Mouse (Mus musculus) midbrain, postnatal 0 days (tissue): ENCODE data around the gene Spin2f. TPM values are rescaled to one million over a fixed set of nuclear protein-coding genes. Genes with fewer than 3 reads are reported as not detected.
"Not testable (repeated sequence)": the region's sequence is repeated elsewhere in the genome, so short reads cannot be mapped to it uniquely, and the experiment has no call there.

Experiments
- ATAC-seq: fragments of 200-750 bp; cut with Nextera tagmentation; 2 replicates; pipeline ENCODE4 v1.8.0; 2017; ENCODE audit warnings: moderate number of reproducible peaks, mild to moderate bottlenecking, moderate TSS enrichment, moderate library complexity; ENCODE audit not compliant: low FRiP score
- DNase-seq: peaks from one replicate; pipeline ENCODE4 v3.0.0-alpha.2; 2015; ENCODE audit warnings: low spot score
- H3K27ac ChIP-seq: fragments of 300-500 bp; sonication (generic); 2 replicates; pipeline ENCODE4 v1.5.1; 2014; ENCODE audit warnings: low read depth, mild to moderate bottlenecking, low read length, mixed read lengths
- H3K27me3 ChIP-seq: fragments of 300-500 bp; sonication (generic); 2 replicates; pipeline ENCODE4 v1.6.1; 2014; ENCODE audit warnings: low read length, control low read depth, mixed read lengths; ENCODE audit not compliant: insufficient read depth
- H3K36me3 ChIP-seq: fragments of 300-500 bp; sonication (generic); 2 replicates; pipeline ENCODE4 v1.6.1; 2014; ENCODE audit warnings: low read length, control low read depth, mixed read lengths; ENCODE audit not compliant: insufficient read depth
- H3K4me1 ChIP-seq: fragments of 300-500 bp; sonication (generic); 2 replicates; pipeline ENCODE4 v1.6.1; 2014; ENCODE audit warnings: mild to moderate bottlenecking, control low read depth, antibody characterized with exemption, low read length, mixed read lengths; ENCODE audit not compliant: insufficient read depth
- H3K4me2 ChIP-seq: fragments of 300-500 bp; sonication (generic); 2 replicates; pipeline ENCODE4 v1.6.1; 2014; ENCODE audit warnings: low read depth, mild to moderate bottlenecking, low read length, mixed read lengths; ENCODE audit not compliant: poor library complexity, severe bottlenecking
- H3K4me3 ChIP-seq: fragments of 300-500 bp; sonication (generic); 2 replicates; pipeline ENCODE4 v1.5.1; 2014; ENCODE audit warnings: low read depth, mild to moderate bottlenecking, low read length, moderate library complexity
- H3K9ac ChIP-seq: fragments of 300-500 bp; sonication (generic); replicated peaks from 2 replicates; pipeline ENCODE4 v1.6.1; 2014; ENCODE audit warnings: mild to moderate bottlenecking, low read length, moderate library complexity, mixed read lengths; ENCODE audit not compliant: poor library complexity, severe bottlenecking
- H3K9me3 ChIP-seq: fragments of 300-500 bp; sonication (generic); 2 replicates; pipeline ENCODE4 v1.6.1; 2016; ENCODE audit warnings: low read length, control low read depth
- WGBS: fragments of 180-500 bp; shearing (Covaris S2); extraction: QIAGEN DNeasy Blood & Tissue Kit; methylation state at CpG from one replicate; pipeline ENCODE4 v1.1.7; 2014; 5-methylcytosine and 5-hydroxymethylcytosine counted together
- polyA plus RNA-seq: library from polyadenylated mRNA; unstranded; fragments of >200 nt; fragmentation: Nextera tagmentation; extraction: Ambion mirVana; gene quantifications from 2 replicates; pipeline ENCODE4 v1.2.1, GENCODE M21; 2015
- total RNA-seq: library from RNA; depleted of rRNA; stranded (reverse); fragments of >200 nt; gene quantifications from 2 replicates; pipeline ENCODE4 v1.2.3, GENCODE M21; 2014; rRNA removed

Gene Spin2f
- not detected in 2 replicates for total RNA-seq
- polyA plus RNA-seq: not detected in 2 replicates

- WGBS: 60% methylated on average over 1 of the region's 6 CpGs
- H3K27ac ChIP-seq: not testable (repeated sequence)
Observed at GRCm38 (mm10) chrX:31253594-31253993, at the start of gene Spin2f. Gene Spin2f, plus strand, starts transcription at chrX:31253894.

GRCm38 (mm10) chrX:31212136-31212535 is 41.6 kb upstream of the Spin2f start:
- not testable (repeated sequence) for H3K27ac ChIP-seq, H3K36me3 ChIP-seq, H3K9ac ChIP-seq, DNase-seq, H3K27me3 ChIP-seq, ATAC-seq, H3K4me2 ChIP-seq, H3K4me3 ChIP-seq, H3K4me1 ChIP-seq
- peaks cover 20% of the 10 kb centered on the region for H3K9me3 ChIP-seq
- 89% methylated on average over 7 of the region's 7 CpGs for WGBS

More at GRCm38 (mm10) chrX:31253594-31253993, at the start of gene Spin2f:
- not testable (repeated sequence) for H3K4me2 ChIP-seq, H3K27me3 ChIP-seq, H3K9ac ChIP-seq, ATAC-seq, DNase-seq, H3K4me3 ChIP-seq, H3K36me3 ChIP-seq, H3K9me3 ChIP-seq, H3K4me1 ChIP-seq

GRCm38 (mm10) chrX:31223536-31223935 is 30.2 kb upstream of the Spin2f start:
- H3K27me3 ChIP-seq, DNase-seq, ATAC-seq, H3K9ac ChIP-seq, H3K4me3 ChIP-seq, H3K4me1 ChIP-seq, H3K27ac ChIP-seq, H3K4me2 ChIP-seq, H3K36me3 ChIP-seq: not testable (repeated sequence)
- WGBS: 82% methylated on average over 9 of the region's 9 CpGs
- peaks cover 28% of the 10 kb centered on the region; the same call in 1 of the 2 replicates for H3K9me3 ChIP-seq

GRCm38 (mm10) chrX:31235088-31235487 is 18.6 kb upstream of the Spin2f start:
- peaks cover 19% of the 10 kb centered on the region for H3K9me3 ChIP-seq
- not testable (repeated sequence) for H3K9ac ChIP-seq, ATAC-seq, DNase-seq, H3K4me1 ChIP-seq, H3K4me3 ChIP-seq, H3K27ac ChIP-seq, H3K36me3 ChIP-seq, H3K4me2 ChIP-seq, H3K27me3 ChIP-seq
- 62% methylated on average over 4 of the region's 4 CpGs for WGBS

GRCm38 (mm10) chrX:31241754-31242153 is 11.9 kb upstream of the Spin2f start:
- H3K9me3 ChIP-seq: peaks cover 12% of the 10 kb centered on the region
- H3K4me3 ChIP-seq, ATAC-seq, H3K36me3 ChIP-seq, H3K4me1 ChIP-seq, H3K9ac ChIP-seq, DNase-seq, H3K4me2 ChIP-seq, H3K27me3 ChIP-seq, H3K27ac ChIP-seq: not testable (repeated sequence)
- WGBS: 77% methylated on average over 3 of the region's 3 CpGs

Other genes with a start within 250 kb of the Spin2f start
- not detected in 2 replicates for gene Btbd35f29, start 136.2 kb upstream of the Spin2f start, total RNA-seq
- not detected in 2 replicates for gene Btbd35f29, start 136.2 kb upstream of the Spin2f start, polyA plus RNA-seq
- not detected in 2 replicates for gene Btbd35f26, start 82.6 kb downstream of the Spin2f start, total RNA-seq
- not detected in 2 replicates for gene Btbd35f26, start 82.6 kb downstream of the Spin2f start, polyA plus RNA-seq
- gene Btbd35f19, start 130.0 kb downstream of the Spin2f start, total RNA-seq: not detected in 2 replicates
- not detected in 2 replicates for gene Btbd35f19, start 130.0 kb downstream of the Spin2f start, polyA plus RNA-seq